Mouse (Mus musculus) left cerebral cortex, postnatal 36 days (tissue): ENCODE measurements around the gene Etl4. TPM values are rescaled to one million over a fixed set of nuclear protein-coding genes. Genes with fewer than 3 reads are reported as not detected.

Experiments
- DNase-seq, 2 experiments: peaks; one replicate each; pipeline ENCODE4 v3.0.0; 2021 to 2022; ENCODE audit warnings: low spot score in 2 of 2, mixed read lengths in 1 of 2
- intact Hi-C: fragments of 180-260 bp; cut with DNase I; formaldehyde crosslinking; loops from one replicate; pipeline ENCODE4 v1.15.1; 2025
- total RNA-seq, 2 experiments: library from RNA; stranded (reverse); gene quantifications; 2 replicates each; pipeline ENCODE4 v1.2.3; 2021

Etl4 gene
- total RNA-seq, 2 experiments from 2014 or later, result 138 to 153 TPM

- intact Hi-C loops, result no loop called here
- DNase-seq, result no peak
These were observed 811.5 kb downstream of the Etl4 start for GRCm38 (mm10) chr2:20721098-20721497.

- intact Hi-C loops, result no loop called here
- no peak for DNase-seq
These were observed 812.8 kb downstream of the Etl4 start for GRCm38 (mm10) chr2:20722165-20722991.

DNA sequence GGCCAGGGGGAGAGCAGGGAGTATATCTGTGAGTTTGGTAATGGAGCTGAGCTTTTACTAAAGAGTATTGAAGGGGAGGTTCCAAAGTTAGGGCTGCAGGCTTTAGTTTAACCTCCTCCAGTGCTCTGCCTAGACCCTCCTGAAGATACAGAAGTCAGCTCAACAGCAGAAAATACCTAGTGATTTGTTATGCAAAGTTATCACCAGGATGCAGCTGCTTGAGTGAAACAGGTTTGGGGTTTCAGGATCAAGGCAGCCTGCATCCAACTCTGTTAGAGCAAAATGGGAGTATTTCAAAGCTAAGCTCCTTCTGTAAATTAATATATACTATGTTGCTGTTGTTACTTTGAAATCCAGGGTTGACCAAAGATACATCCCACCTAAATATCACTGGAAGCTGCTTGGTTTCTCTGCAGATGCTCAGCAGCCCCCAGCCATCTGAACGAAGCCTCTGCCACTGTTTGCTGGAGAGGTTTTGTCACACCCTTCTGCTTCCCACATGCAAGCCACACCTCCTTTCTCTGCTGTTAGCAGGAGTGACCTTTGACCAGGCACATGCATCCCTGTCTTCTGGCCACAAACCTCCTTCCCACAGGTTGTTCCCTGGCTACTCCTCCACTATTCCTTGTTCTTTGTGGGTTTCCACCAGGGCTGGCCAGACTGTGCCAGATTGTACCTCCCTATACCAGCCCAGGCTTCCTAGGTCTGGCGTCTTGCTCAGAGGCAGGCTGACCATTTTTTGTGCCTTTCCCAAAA, 814.6 kb downstream of the Etl4 start:
- intact Hi-C loops, result no loop called here
- DNase-seq, result no peak

- no peak for DNase-seq
- intact Hi-C loops, result no loop called here
These were observed 817.4 kb downstream of the Etl4 start for GRCm38 (mm10) chr2:20726974-20727373.

- DNase-seq, result no peak
- intact Hi-C loops, result no loop called here
These were observed 818.3 kb downstream of the Etl4 start for GRCm38 (mm10) chr2:20727752-20728438.

GRCm38 (mm10) chr2:20735444-20735843, 825.9 kb downstream of the Etl4 start:
- no peak for DNase-seq
- intact Hi-C loops, result no loop called here

DNA sequence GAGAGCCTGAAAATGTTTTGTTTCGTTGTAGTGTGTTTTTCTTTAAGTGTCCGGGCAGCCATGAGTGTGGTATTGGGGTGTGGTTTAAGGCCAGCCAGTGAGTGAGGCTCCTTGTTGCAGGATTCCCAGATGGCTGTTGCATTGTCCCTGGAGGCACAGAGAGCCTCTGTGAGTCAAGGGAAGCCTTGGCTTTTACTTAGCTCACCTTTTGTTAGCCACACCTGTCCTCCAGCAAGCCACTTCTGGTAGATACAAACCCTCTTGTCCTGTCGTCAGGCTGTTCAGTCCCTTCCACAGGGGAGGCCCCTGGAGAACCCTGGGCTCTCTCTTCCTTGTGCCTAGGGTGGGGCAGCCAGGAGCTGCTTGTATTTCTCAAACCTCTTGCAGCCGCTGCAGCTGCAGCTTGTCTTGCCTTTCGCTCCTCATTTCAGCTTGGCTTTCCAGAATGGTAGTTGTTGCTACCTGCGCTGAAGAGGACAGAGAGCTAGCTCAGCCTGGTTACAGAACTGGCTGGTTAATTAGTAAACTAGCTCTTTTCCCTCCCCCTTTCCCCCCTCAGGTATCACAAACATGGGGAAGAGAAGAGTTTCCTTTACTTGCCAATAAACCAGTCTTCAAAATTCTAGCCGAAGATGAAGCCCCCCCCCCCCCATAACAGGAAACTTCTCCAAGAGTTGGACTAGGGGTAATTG, 826.9 kb downstream of the Etl4 start:
- DNase-seq, result no peak
- intact Hi-C loops, result no loop called here

DNA sequence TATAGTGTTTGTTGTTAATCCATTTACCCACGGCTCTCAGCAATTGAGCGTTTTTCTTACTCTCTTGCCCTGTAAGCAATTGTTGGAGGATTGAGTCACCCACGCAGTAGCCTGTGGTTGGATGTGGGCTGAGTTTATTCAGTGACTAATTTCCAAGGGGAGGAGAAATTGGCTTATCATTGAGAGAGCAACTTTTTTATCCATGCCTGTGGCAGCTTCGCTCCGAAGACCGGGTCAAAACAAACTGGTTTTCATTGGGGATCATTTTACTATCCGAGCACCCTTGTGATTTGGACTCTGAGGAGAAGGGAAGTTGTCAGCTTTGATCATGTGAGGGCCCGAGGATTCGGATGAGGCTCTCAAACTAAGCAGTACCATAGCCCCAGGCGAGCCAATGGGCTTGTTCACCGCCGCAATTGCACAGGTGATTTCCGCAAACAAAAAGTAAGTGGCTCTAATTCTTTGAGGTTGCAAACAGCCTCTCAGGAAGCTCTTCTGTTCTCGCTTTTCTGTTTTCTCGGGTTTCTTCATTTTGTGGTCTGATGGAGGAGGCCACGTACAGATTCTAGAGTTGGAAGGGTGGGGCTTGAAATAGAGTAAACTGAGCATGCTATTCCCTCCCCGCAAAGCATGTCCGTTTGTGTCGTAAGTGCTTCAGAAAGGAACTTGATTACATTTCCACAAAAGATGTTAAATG, 827.7 kb downstream of the Etl4 start:
- DNase-seq, result no peak
- intact Hi-C loops, result no loop called here

GRCm38 (mm10) chr2:20737837-20738236, 828.3 kb downstream of the Etl4 start:
- no peak for DNase-seq
- intact Hi-C loops, result no loop called here

DNA sequence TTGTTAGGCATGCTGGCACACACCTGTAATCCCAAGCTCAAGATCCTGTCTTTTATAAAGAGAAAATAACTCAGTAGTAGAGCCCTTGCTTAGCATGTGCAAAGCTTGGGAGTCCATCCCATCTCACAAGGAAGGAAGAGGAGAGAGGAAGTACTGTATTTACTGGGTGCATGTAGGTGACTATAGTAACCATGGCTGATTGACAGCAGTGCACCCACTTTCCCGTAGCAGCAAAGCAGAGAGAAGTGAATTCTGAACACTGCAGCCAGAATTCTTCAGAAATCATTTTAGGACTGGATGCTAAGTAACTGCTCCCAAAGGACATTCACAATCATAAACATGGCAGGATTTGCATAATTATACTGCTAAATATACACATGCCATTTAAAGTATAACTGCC, 838.1 kb downstream of the Etl4 start:
- intact Hi-C loops, result no loop called here
- DNase-seq, result no peak

- intact Hi-C loops, result no loop called here
- DNase-seq, result no peak
These were observed 838.9 kb downstream of the Etl4 start for GRCm38 (mm10) chr2:20748481-20748880.

- intact Hi-C loops, result no loop called here
- no peak for DNase-seq
These were observed 840.1 kb downstream of the Etl4 start for GRCm38 (mm10) chr2:20749687-20750086.

DNA sequence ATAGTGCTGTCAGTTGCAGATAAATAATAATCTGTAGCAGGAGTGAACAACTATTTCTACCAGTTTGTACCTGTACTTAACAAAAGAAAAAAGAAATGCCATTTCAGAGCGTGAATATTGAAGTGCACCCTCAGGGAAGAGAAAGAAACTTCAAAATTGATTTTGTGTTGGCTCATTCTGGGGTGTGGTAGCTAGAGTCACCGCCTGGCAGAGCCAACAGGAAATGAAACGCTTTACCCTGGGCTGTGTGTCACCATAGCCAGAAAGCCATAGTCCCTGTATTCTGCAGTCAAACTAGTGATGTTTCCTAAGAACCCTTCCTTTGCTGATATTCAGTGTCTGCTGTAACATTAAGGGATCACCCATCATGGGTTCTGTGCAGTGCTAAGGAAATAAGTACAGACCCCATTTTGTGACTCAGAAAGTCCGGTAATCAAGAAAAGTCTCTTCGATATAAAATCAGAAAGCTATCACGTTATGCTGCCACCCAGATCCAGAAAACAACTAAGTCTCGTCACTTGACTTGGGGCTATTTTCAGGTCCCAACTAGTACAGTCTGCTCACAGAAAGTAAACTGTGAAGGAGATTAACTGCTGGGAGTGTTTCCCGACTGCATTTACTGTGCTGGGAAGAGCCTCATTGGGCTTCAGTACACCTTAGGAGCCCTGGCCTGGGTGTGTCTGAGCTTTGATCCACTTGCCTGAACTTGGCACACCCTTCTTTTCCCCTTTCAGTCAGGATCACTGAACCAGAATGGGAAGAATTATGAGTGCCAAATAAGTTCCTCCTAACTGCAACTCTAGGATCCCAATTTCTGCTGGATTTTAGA, 843.9 kb downstream of the Etl4 start:
- intact Hi-C loops, result no loop called here
- DNase-seq, result no peak

DNA sequence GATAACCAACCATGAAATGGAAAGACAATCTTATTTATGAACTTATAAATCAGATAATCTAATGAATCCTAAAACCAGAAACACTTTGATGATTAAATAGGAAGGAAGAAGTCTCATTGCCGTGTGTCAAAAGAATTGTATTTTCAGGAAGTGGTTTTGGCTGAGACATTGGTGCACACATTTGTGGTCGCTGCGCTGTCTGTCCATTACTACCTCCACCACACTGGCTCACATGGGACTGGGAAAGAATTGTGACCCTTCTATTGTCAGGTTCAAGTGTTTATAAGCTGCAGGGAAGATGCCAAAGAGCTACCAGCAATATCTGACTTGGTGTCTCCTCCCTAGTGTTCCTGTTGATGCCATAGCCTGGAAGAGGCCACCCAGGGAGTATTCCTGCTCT, 847.4 kb downstream of the Etl4 start:
- intact Hi-C loops, result no loop called here
- DNase-seq, result no peak

GRCm38 (mm10) chr2:20759045-20759662, 849.6 kb downstream of the Etl4 start:
- no peak for DNase-seq
- intact Hi-C loops, result no loop called here

DNA sequence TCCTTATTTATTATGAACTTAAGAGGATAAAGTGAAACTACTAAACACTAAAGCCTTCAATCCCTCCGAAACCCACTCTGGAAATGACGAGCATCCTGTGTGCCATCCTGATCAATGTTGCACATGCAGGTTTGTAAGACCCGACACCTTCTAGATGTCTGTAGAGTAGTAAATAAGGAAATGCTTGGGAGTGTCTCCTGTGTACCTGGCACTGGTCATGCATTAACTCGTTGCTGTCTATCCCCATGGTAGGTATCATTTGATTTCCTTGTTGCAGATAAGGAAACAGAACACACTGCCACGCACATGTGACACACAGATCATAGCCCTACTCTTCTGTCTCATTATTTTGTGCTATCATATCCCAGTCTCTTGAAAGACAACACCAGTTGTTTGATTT, 851.7 kb downstream of the Etl4 start:
- intact Hi-C loops, result no loop called here
- no peak for DNase-seq

DNA sequence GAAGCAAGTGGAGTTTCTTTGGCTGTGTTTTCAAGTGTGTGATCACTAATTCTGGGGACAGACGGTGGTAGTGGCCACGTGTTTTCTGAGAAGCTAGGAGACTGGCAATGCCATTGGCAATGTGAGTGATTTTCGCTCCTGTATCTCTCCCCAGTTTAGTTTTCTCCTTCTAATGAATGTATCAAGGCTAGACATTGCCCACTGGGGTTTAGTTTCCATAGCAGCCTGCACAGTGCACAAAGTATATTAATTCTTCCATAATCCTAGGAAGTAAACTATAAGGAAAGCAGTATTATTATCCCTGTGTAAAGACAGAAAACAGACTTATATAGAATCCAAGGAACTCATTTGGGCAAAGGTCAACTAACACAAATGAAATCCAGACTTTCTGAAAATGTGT, 852.2 kb downstream of the Etl4 start:
- intact Hi-C loops, result no loop called here

DNA sequence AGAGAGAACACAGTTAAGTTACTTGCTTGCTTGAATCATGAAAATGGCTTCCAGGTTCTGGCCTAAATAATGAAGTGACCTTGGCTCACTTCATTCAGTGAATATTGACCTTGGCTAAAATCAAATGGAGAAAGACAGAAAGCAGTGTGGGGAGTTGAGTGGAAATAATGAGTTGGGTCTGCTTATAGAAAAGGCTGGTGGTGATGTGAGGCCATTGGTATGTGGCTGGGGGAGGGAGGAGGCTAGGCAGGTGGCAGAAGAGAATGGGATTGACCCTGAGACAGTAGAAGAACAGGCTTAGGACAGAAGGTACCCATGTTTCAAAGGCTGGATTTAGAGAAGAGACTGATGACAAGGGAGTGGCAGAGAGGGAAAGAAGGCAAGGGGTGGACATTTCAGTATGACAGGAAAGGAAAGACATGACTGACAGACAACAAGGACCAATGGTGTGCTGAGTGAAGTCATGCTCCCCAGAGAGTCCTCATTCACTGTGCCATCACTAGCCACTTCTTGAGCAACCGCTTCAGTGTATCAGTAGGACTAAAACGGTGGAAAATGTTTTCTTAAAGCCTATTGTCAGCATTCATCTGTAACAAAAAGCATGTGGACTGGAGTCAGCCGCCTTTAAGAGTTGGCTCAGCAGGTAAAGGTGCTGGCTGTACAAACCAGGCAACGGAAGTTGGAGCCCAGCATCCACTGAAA, 854.1 kb downstream of the Etl4 start:
- DNase-seq, result no peak
- intact Hi-C loops, result no loop called here

More for the DNA sequence above, 852.2 kb downstream of the Etl4 start:
- no peak for DNase-seq
